Mouse (Mus musculus): Measurements from ENCODE around the gene Erbb4. TPM values are rescaled to one million over a fixed set of nuclear protein-coding genes. Genes with fewer than 3 reads are reported as not detected.

Erbb4 gene
- polyA plus RNA-seq, 1 experiment from 2014 or later: 23.7 TPM

DNA sequence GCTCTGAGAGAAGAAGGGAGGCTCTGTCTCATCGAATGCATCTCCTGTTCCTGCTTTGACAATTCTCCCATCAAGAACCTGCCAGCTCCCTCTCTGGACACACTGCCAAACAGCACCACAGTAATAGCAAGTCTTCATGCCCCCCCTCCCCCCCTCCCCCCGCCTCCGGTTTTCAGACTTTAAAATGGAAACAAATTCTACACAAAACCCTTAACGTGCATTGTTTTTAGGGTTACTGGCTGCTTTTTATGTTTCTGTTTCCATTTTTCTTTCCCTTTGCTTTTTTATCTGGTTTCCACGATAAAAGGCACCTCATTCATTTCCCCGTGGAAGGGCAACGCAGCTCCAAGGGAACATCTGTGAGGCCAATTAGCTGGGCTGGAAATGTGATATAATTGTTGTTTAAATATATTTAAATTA lies 1061.3 kb downstream of the Erbb4 start:
- WGBS: under 1% methylated on average over 7 of the region's 7 CpGs
- Histone ChIP-seq H3K4me2 (replicated peaks) (peak overlapping the region; percentile 53), H3K4me3 (replicated peaks; ENCODE audit: low read length) (peak overlapping the region; percentile 33), H3K27me3 (ENCODE audit: control insufficient read depth, insufficient read depth, low read length) (no peaks in the 10 kb centered on the region), H3K9ac (peak overlapping the region; percentile 31; the same call in 1 of the 2 replicates), H3K9me3 (ENCODE audit: control insufficient read depth, low read length) (no peaks in the 10 kb centered on the region), H3K36me3 (replicated peaks; ENCODE audit: control insufficient read depth, insufficient read depth) (peaks cover 4% of the 10 kb centered on the region; the same call in 1 of the 2 replicates), H3K4me1 (replicated peaks; ENCODE audit: control insufficient read depth, insufficient read depth, low read length) (peaks cover 9% of the 10 kb centered on the region; the same call in 1 of the 2 replicates), H3K27ac (peak overlapping the region; percentile 63)
- peak; percentile 60 for DNase-seq (ENCODE audit: low spot score)
- peak; percentile 84; the same call in 1 of the 2 replicates for ATAC-seq (ENCODE audit: low FRiP score)

GRCm38 (mm10) chr1:68024086-68024940 lies 1083.5 kb downstream of the Erbb4 start:
- DNase-seq (ENCODE audit: low spot score) (no peak), ATAC-seq (ENCODE audit: low FRiP score) (no peak)
- H3K36me3 ChIP-seq (replicated peaks; ENCODE audit: control insufficient read depth, insufficient read depth): no peaks in the 10 kb centered on the region
- no peak overlapping the region for H3K9ac ChIP-seq
- no peak overlapping the region for H3K4me2 ChIP-seq (replicated peaks)
- H3K27ac ChIP-seq: no peak overlapping the region
- 0 out of 2 replicates have a peak, but pooled peaks cover 3% of the 10 kb centered on the region for H3K9me3 ChIP-seq (ENCODE audit: control insufficient read depth, low read length)
- no peaks in the 10 kb centered on the region for H3K27me3 ChIP-seq (ENCODE audit: control insufficient read depth, insufficient read depth, low read length)
- no peak overlapping the region for H3K4me3 ChIP-seq (replicated peaks; ENCODE audit: low read length)
- H3K4me1 ChIP-seq (replicated peaks; ENCODE audit: control insufficient read depth, insufficient read depth, low read length): no peaks in the 10 kb centered on the region

DNA sequence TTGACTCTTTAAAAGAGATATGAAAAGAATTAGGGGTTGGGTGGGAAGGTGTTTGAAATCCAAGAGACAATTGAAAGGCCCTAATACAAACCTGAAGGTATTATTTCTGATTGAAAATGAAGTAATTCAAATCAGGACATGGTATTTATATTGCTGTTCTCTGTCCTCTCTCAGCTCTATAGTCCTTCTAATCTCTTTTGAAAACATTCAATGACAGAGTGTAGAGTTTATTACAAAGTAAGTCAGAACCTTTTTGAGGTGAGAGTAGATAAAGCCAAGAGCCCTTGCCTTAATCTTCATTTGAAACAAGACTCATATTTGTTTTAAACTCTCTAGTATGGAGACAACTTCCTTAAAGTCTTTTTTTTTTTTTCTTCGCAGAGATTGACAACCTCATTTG lies 1087.8 kb downstream of the Erbb4 start:
- H3K36me3 ChIP-seq (replicated peaks; ENCODE audit: control insufficient read depth, insufficient read depth): no peaks in the 10 kb centered on the region
- ATAC-seq (ENCODE audit: low FRiP score) (no peak), DNase-seq (ENCODE audit: low spot score) (no peak)
- H3K9me3 ChIP-seq (ENCODE audit: control insufficient read depth, low read length): 0 out of 2 replicates have a peak, but pooled peaks cover 3% of the 10 kb centered on the region
- no peaks in the 10 kb centered on the region for H3K27me3 ChIP-seq (ENCODE audit: control insufficient read depth, insufficient read depth, low read length)
- H3K4me2 ChIP-seq (replicated peaks): no peak overlapping the region
- no peak overlapping the region for H3K27ac ChIP-seq
- 98% methylated on average over 1 of the region's 1 CpGs for WGBS
- H3K9ac ChIP-seq: no peak overlapping the region
- no peak overlapping the region for H3K4me3 ChIP-seq (replicated peaks; ENCODE audit: low read length)
- H3K4me1 ChIP-seq (replicated peaks; ENCODE audit: control insufficient read depth, insufficient read depth, low read length): no peaks in the 10 kb centered on the region

GRCm38 (mm10) chr1:68019618-68020017 lies 1088.2 kb downstream of the Erbb4 start:
- H3K4me3 ChIP-seq (replicated peaks; ENCODE audit: low read length): no peak overlapping the region
- no peak overlapping the region for H3K9ac ChIP-seq
- H3K27ac ChIP-seq: no peak overlapping the region
- WGBS: 91% methylated on average over 3 of the region's 3 CpGs
- DNase-seq (ENCODE audit: low spot score) (no peak), ATAC-seq (ENCODE audit: low FRiP score) (no peak)
- H3K4me2 ChIP-seq (replicated peaks): no peak overlapping the region
- no peaks in the 10 kb centered on the region for H3K36me3 ChIP-seq (replicated peaks; ENCODE audit: control insufficient read depth, insufficient read depth)
- H3K9me3 ChIP-seq (ENCODE audit: control insufficient read depth, low read length): 0 out of 2 replicates have a peak, but pooled peaks cover 3% of the 10 kb centered on the region
- H3K27me3 ChIP-seq (ENCODE audit: control insufficient read depth, insufficient read depth, low read length): no peaks in the 10 kb centered on the region
- H3K4me1 ChIP-seq (replicated peaks; ENCODE audit: control insufficient read depth, insufficient read depth, low read length): no peaks in the 10 kb centered on the region
